Mouse (Mus musculus) ES-E14 (cell line): ENCODE results near the gene Usp47. TPM values are rescaled to one million over a fixed set of nuclear protein-coding genes. Genes with fewer than 3 reads are reported as not detected.

ENCODE experiments used
- DNase-seq: peaks from one replicate; pipeline ENCODE4 v3.0.0-alpha.2; 2013; ENCODE audit warnings: low read depth, low spot score
- H3K27ac ChIP-seq: 2 replicates; pipeline ENCODE4 v1.5.1; 2012; ENCODE audit warnings: low read depth, mild to moderate bottlenecking, low read length, moderate library complexity, mixed read lengths; ENCODE audit not compliant: poor library complexity, insufficient read depth, severe bottlenecking
- H3K36me3 ChIP-seq: 2 replicates; pipeline ENCODE4 v1.6.1; 2012; ENCODE audit warnings: mild to moderate bottlenecking, low read length, moderate library complexity, mixed read lengths; ENCODE audit not compliant: control insufficient read depth, poor library complexity, insufficient read depth, severe bottlenecking
- H3K4me1 ChIP-seq, 2 experiments: fragments of 150-350 bp in 1 of 2; sonication (generic) in 1 of 2; 2 replicates each; pipeline ENCODE4 v1.6.1; 2012; ENCODE audit warnings: low read length in 2 of 2, mild to moderate bottlenecking in 1 of 2, mixed read lengths in 1 of 2; ENCODE audit not compliant: control insufficient read depth in 2 of 2, insufficient read depth in 2 of 2, poor library complexity in 1 of 2
- H3K4me3 ChIP-seq, 2 experiments: fragments of 150-350 bp in 1 of 2; sonication (generic) in 1 of 2; 2 replicates each; pipeline ENCODE4 v1.5.1; 2012; ENCODE audit warnings: low read length in 2 of 2, low read depth in 1 of 2, mild to moderate bottlenecking in 1 of 2, mixed read lengths in 1 of 2; ENCODE audit not compliant: insufficient read depth in 1 of 2, poor library complexity in 1 of 2, severe bottlenecking in 1 of 2
- H3K9ac ChIP-seq: 2 replicates; pipeline ENCODE4 v1.6.1; 2012; ENCODE audit warnings: low read depth, mild to moderate bottlenecking, low read length, mixed read lengths; ENCODE audit not compliant: poor library complexity, insufficient read depth, severe bottlenecking
- H3K9me3 ChIP-seq: fragments of 150-350 bp; sonication (generic); 2 replicates; pipeline ENCODE4 v1.6.1; 2012; ENCODE audit warnings: low read depth, mild to moderate bottlenecking, low read length; ENCODE audit not compliant: control insufficient read depth, insufficient read depth
- CHD2 ChIP-seq: IDR thresholded peaks from 2 replicates; pipeline ENCODE4 v1.6.1; 2014; ENCODE audit warnings: mild to moderate bottlenecking, low read depth, low read length, inconsistent platforms
- HCFC1 ChIP-seq: IDR thresholded peaks from 2 replicates; pipeline ENCODE4 v1.6.1; 2012; ENCODE audit warnings: low read length, inconsistent platforms, borderline replicate concordance; ENCODE audit not compliant: insufficient read depth
- MAFK ChIP-seq: IDR thresholded peaks from 2 replicates; pipeline ENCODE4 v1.6.1; 2014; ENCODE audit warnings: mild to moderate bottlenecking, low read depth, low read length, inconsistent platforms; ENCODE audit not compliant: insufficient read depth
- ZC3H11A ChIP-seq: IDR thresholded peaks from 2 replicates; pipeline ENCODE4 v1.6.1; 2012; ENCODE audit warnings: low read depth, mild to moderate bottlenecking, inconsistent platforms, low read length, borderline replicate concordance
- ZNF384 ChIP-seq: IDR thresholded peaks from 2 replicates; pipeline ENCODE4 v1.6.1; 2012; ENCODE audit warnings: low read depth, low read length, inconsistent platforms
- in situ Hi-C, 2 experiments: fragments of 600-800 bp; cut with MboI; formaldehyde crosslinking; loops; one replicate each; pipeline ENCODE4 v1.15.1; 2025; ENCODE audit warnings: low sequenced_read_pairs in 2 of 2, inconsistent platforms in 1 of 2; ENCODE audit not compliant: unreplicated experiment in 2 of 2
- total RNA-seq: library from RNA; depleted of rRNA; stranded (reverse); fragments of 300-350 nt; gene quantifications from 2 replicates; pipeline ENCODE4 v1.2.3, GENCODE M21; 2012

Usp47 gene
- total RNA-seq, 1 experiment = 45.6 TPM

DNA sequence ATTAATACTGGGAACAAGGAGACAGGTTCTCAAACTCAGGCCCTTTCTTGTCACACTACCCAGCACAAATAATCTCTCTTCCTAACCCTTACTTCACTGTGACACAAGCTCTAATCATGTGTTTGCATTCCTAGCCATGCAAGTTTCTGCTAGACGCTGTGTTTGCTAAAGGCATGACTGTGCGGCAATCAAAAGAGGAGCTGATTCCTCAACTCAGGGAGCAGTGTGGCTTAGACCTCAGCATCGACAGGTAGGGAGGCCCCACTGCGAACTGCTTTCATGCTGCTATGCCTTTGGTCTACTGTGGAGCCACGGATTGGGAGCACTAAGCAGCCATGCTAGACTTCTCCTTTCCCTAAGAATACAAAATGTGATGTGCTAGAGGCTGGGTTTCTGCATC lies 80.5 kb downstream of the Usp47 start:
- Histone ChIP-seq H3K9me3 (no peaks in the 10 kb centered on the region), H3K9ac (no peak overlapping the region), H3K36me3 (peaks cover 7% of the 10 kb centered on the region), H3K27ac (no peak overlapping the region), H3K4me3 (no peak overlapping the region), H3K4me1 (no peaks in the 10 kb centered on the region)
- no peak for DNase-seq
- in situ Hi-C loops = no loop called here
- TF ChIP-seq ZNF384 (no peak), CHD2 (no peak), MAFK (no peak), ZC3H11A (no peak), HCFC1 (no peak)

DNA sequence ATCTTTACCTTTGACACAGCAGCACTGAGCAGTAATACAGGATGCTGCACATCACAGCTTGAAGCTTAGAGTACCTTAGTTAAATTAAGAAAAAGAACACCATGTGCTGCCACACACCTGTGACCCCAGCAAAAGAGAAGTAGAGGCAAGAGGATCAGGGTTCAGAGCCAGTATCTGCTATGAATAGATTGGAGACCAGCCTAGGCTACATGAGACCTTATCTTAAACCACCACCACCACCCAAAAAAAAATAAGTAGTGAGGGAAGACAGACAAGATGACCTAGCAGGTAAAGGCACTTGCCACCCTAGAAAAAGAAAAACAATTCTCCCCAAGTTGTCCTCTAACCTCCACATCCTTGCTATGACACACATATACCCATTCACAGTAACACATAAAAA lies 85.5 kb downstream of the Usp47 start:
- Histone ChIP-seq H3K4me3 (no peak overlapping the region), H3K9ac (no peak overlapping the region), H3K36me3 (peaks cover 9% of the 10 kb centered on the region), H3K9me3 (no peaks in the 10 kb centered on the region), H3K4me1 (peaks cover 2 to 6% of the 10 kb centered on the region in 2 experiments; a peak in 2 of 4 replicates), H3K27ac (no peak overlapping the region)
- no peak for DNase-seq
- TF ChIP-seq MAFK (no peak), ZNF384 (no peak), ZC3H11A (no peak), HCFC1 (no peak), CHD2 (no peak)
- in situ Hi-C loops = no loop called here

DNA sequence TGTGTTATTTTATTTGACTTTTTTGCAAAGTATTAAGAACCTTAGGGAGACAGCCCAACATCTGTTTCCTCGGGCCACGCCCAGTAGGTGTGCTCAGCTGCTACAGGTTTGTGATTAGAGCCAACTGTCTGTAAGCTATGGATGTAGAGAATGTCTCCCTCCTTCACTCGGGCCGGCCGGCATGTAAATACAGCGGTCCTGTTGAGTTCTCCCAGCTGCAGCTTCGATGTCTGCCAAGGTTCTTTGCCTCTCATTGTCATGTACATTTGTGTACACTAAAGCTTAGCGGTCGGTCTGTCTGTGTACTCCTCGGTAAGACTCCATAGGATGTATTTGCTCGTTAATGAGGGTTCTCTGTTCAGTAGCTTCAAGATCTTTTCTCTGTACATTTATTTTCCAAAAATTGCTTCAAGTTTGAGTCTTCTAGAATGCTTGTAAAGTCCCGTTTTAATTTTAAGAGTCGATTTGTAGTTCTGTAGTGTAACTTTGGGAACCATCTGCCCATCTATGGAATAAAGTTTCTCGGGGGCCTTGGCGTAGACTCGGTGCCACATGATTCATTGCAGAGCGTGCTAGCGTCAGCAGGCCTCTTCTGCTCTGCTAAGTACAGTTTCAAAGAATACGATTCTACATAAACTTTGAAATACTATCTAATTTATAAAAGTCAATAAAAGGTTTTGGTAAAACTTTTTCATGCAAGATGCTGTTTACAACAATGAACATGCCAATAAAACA lies 87.5 kb downstream of the Usp47 start:
- Histone ChIP-seq H3K36me3 (peaks cover 4% of the 10 kb centered on the region; the same call in 1 of the 2 replicates), H3K4me3 (no peak overlapping the region), H3K4me1 (peaks cover 2 to 6% of the 10 kb centered on the region in 2 experiments; a peak in 2 of 4 replicates), H3K9me3 (no peaks in the 10 kb centered on the region), H3K27ac (no peak overlapping the region), H3K9ac (no peak overlapping the region)
- in situ Hi-C loops = no loop called here
- TF ChIP-seq MAFK = no peak
- no peak for TF ChIP-seq HCFC1
- no peak for TF ChIP-seq ZC3H11A
- TF ChIP-seq CHD2 = no peak
- no peak for TF ChIP-seq ZNF384
- peak; percentile 29 for DNase-seq

DNA sequence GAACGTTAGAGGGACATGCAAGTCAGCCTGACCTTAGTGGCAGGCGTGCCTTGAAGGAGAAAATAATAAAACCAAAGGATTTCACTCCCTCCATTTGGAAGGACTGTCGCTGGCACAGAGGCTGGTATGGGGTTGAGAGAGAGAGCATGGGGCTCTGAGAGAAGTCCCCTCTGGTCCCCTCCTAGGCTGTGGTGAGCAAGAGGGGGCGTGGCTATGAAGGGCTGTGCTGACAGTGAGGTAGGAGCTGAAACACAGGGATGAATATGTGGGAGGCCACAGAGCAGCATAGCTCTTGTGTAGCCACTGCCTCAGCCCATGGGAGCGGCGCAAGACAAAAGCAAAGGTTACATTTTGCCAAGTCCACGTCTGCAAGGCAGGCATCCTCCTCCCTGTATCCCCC lies 94.2 kb downstream of the Usp47 start:
- Histone ChIP-seq H3K4me3 (no peak overlapping the region), H3K4me1 (peaks cover 0 to 2% of the 10 kb centered on the region in 2 experiments; a peak in 1 of 4 replicates), H3K27ac (no peak overlapping the region), H3K36me3 (no peaks in the 10 kb centered on the region), H3K9me3 (no peaks in the 10 kb centered on the region), H3K9ac (peak overlapping the region; percentile 21; the same call in 1 of the 2 replicates)
- in situ Hi-C loops = no loop called here
- DNase-seq = no peak
- TF ChIP-seq HCFC1 (no peak), ZC3H11A (no peak), MAFK (no peak), ZNF384 (no peak), CHD2 (no peak)

DNA sequence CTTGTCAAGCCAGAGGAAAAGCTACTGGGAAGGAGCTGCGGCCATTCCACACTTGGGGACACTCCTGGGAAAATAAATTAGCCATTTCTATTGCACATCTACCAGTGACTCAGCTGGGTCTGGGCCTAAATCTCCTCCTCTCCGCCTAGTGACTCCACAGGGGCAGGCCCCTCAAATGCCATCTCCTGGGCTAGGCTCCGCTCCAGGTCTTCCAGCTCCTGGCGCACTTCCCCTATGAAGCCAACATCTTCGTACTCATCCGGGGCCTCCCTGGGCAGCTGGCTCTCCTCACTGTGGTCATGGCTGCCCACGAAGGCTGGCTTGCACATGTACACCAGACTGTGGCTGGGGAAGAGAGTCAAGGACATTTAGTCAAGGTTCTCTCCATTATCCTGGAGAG lies 94.8 kb downstream of the Usp47 start:
- Histone ChIP-seq H3K36me3 (no peaks in the 10 kb centered on the region), H3K9ac (no peak overlapping the region), H3K9me3 (no peaks in the 10 kb centered on the region), H3K4me1 (peaks cover 0 to 2% of the 10 kb centered on the region in 2 experiments; a peak in 1 of 4 replicates), H3K27ac (no peak overlapping the region), H3K4me3 (no peak overlapping the region)
- DNase-seq = no peak
- in situ Hi-C loops = no loop called here
- TF ChIP-seq HCFC1 = no peak
- TF ChIP-seq MAFK = no peak
- TF ChIP-seq CHD2 = no peak
- TF ChIP-seq ZNF384 = no peak
- TF ChIP-seq ZC3H11A = no peak
